Mouse (Mus musculus) megakaryocyte-erythroid progenitor cell, adult 5-6 weeks (primary cell): ENCODE results near the gene Mtch1. TPM values are rescaled to one million over a fixed set of nuclear protein-coding genes. Genes with fewer than 3 reads are reported as not detected.

Experiments used
- ATAC-seq: replicated peaks from 2 replicates; pipeline ENCODE4 v1.8.0; 2016; ENCODE audit warnings: mild to moderate bottlenecking, inconsistent platforms; ENCODE audit not compliant: severe bottlenecking, poor library complexity, low FRiP score, low TSS enrichment
- total RNA-seq, 2 experiments: library from RNA; stranded (forward) in 1 of 2; stranded (reverse) in 1 of 2; fragments of 200-1000, 215-1000 nt in 1 of 2; fragments of >200 nt in 1 of 2; fragmentation: Nextera tagmentation in 1 of 2; gene quantifications; 2 replicates each; pipeline ENCODE4 v1.2.3; 2014 to 2017

Mtch1 gene
- total RNA-seq, 2 experiments from 2014 or later, result 31.9 to 86.6 TPM

- no peak for ATAC-seq
Observed at GRCm38 (mm10) chr17:29291793-29292192, 55.9 kb downstream of the Mtch1 start.

- ATAC-seq, result no peak
Observed at GRCm38 (mm10) chr17:29282216-29282952, 65.3 kb downstream of the Mtch1 start.

Other genes with a start within 250 kb of the Mtch1 start
- 14.9 and 23.3 TPM in 2 replicates for gene Rab44, start 233.8 kb downstream of the Mtch1 start, total RNA-seq (2014; fragmentation: Nextera tagmentation)
- 4.1 and 23.9 TPM in 2 replicates for gene Rab44, start 233.8 kb downstream of the Mtch1 start, total RNA-seq (2017)
- 0.17 TPM in 1 of 2 replicates, not detected in the other for gene Cpne5, start 109.8 kb downstream of the Mtch1 start, total RNA-seq (2014; fragmentation: Nextera tagmentation)
- 0.38 TPM in 1 of 2 replicates, not detected in the other for gene Cpne5, start 109.8 kb downstream of the Mtch1 start, total RNA-seq (2017)
- gene Ppil1, start 83.7 kb downstream of the Mtch1 start, total RNA-seq (2014; fragmentation: Nextera tagmentation), result 80.9 and 99.0 TPM in 2 replicates
- gene Ppil1, start 83.7 kb downstream of the Mtch1 start, total RNA-seq (2017), result 82.9 and 105 TPM in 2 replicates
- gene BC004004, start 79.1 kb downstream of the Mtch1 start, total RNA-seq (2014; fragmentation: Nextera tagmentation), result 81.8 and 82.3 TPM in 2 replicates
- 60.4 and 66.0 TPM in 2 replicates for gene BC004004, start 79.1 kb downstream of the Mtch1 start, total RNA-seq (2017)
- gene Pi16, start 30.3 kb downstream of the Mtch1 start, total RNA-seq (2014; fragmentation: Nextera tagmentation), result 0.32 TPM in 1 of 2 replicates, not detected in the other
- not detected in 2 replicates for gene Pi16, start 30.3 kb downstream of the Mtch1 start, total RNA-seq (2017)
- 3.1 and 3.4 TPM in 2 replicates for gene Fgd2, start 13.0 kb upstream of the Mtch1 start, total RNA-seq (2014; fragmentation: Nextera tagmentation)
- gene Fgd2, start 13.0 kb upstream of the Mtch1 start, total RNA-seq (2017), result 2.7 and 6.0 TPM in 2 replicates
- 33.2 and 48.8 TPM in 2 replicates for gene Pim1, start 142.8 kb upstream of the Mtch1 start, total RNA-seq (2014; fragmentation: Nextera tagmentation)
- gene Pim1, start 142.8 kb upstream of the Mtch1 start, total RNA-seq (2017), result 96.9 and 106 TPM in 2 replicates
- not detected in 2 replicates for gene Gm17657, start 201.7 kb upstream of the Mtch1 start, total RNA-seq (2014; fragmentation: Nextera tagmentation)
- gene Gm17657, start 201.7 kb upstream of the Mtch1 start, total RNA-seq (2017), result not detected in 2 replicates
- gene Tbc1d22b, start 201.9 kb upstream of the Mtch1 start, total RNA-seq (2014; fragmentation: Nextera tagmentation), result 15.0 TPM in 2 replicates
- 3.7 and 4.6 TPM in 2 replicates for gene Tbc1d22b, start 201.9 kb upstream of the Mtch1 start, total RNA-seq (2017)
- gene Tmem217, start 204.5 kb upstream of the Mtch1 start, total RNA-seq (2014; fragmentation: Nextera tagmentation), result not detected in 2 replicates
- not detected in 2 replicates for gene Tmem217, start 204.5 kb upstream of the Mtch1 start, total RNA-seq (2017)